Mouse (Mus musculus) bone marrow, adult 2 months (tissue): ENCODE measurements around the gene Lmo7. TPM values are rescaled to one million over a fixed set of nuclear protein-coding genes. Genes with fewer than 3 reads are reported as not detected.

Source experiments
- H3K27ac ChIP-seq: fragments of 200-500 bp; 2 replicates; pipeline ENCODE4 v1.5.1; 2012; ENCODE audit warnings: low read depth, mild to moderate bottlenecking, control low read depth, inconsistent platforms, low read length; ENCODE audit not compliant: control insufficient read depth, poor library complexity, insufficient read depth
- H3K4me1 ChIP-seq: fragments of 200-500 bp; 2 replicates; pipeline ENCODE4 v1.6.1; 2011; ENCODE audit warnings: low read length; ENCODE audit not compliant: control insufficient read depth, insufficient read depth
- H3K4me3 ChIP-seq: fragments of 200-500 bp; replicated peaks from 2 replicates; pipeline ENCODE3; 2011; ENCODE audit warnings: mild to moderate bottlenecking, low read depth, low read length, control low read depth; ENCODE audit not compliant: control insufficient read depth
- CTCF ChIP-seq: fragments of 200-500 bp; IDR thresholded peaks from 2 replicates; pipeline ENCODE4 v1.5.1; 2011; ENCODE audit warnings: low read length, control low read depth; ENCODE audit not compliant: control insufficient read depth, insufficient read depth
- POLR2A ChIP-seq: fragments of 200-500 bp; IDR thresholded peaks from 2 replicates; pipeline ENCODE4 v1.6.1; 2011; ENCODE audit warnings: low read depth, mild to moderate bottlenecking, control low read depth, low read length, borderline replicate concordance; ENCODE audit not compliant: control insufficient read depth
- WGBS: fragments of 180-500 bp; shearing (Covaris S2); methylation state at CpG from one replicate; pipeline ENCODE4 v1.1.7; 2018; 5-methylcytosine and 5-hydroxymethylcytosine counted together
- polyA plus RNA-seq: library from polyadenylated mRNA; stranded (reverse); fragments of >200 nt; gene quantifications from 2 replicates; pipeline ENCODE4 v1.2.4, GENCODE M21; 2011; ENCODE audit warnings: low replicate concordance; ENCODE audit not compliant: missing spikeins, insufficient read depth, insufficient read length

The Lmo7 gene
- polyA plus RNA-seq, 1 experiment, result 5.1 TPM

DNA sequence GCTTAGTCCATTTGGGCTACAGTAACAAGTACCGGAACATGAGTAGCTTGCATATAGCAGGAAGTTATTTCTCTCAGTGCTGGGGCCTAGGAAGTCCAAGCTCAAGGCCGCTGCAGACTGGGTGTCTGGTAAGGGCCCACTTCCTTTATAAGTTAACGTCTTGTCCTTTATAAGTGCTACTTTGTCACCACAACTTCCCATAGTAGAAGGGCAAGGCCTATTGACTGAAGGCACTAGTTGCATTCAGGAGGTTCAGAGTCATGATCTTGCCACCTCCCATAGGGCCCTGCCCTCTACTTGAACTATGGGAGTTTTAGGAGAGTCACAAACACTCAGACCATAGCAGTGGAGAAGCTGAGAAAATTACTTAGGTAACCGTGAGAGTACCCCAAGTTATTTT lies 74.4 kb downstream of the Lmo7 start:
- Histone ChIP-seq H3K4me1 (no peaks in the 10 kb centered on the region), H3K27ac (no peak overlapping the region), H3K4me3 (no peak overlapping the region)
- TF ChIP-seq CTCF, result no peak
- no peak for TF ChIP-seq POLR2A
- WGBS, result 27% methylated on average over 4 of the region's 4 CpGs

DNA sequence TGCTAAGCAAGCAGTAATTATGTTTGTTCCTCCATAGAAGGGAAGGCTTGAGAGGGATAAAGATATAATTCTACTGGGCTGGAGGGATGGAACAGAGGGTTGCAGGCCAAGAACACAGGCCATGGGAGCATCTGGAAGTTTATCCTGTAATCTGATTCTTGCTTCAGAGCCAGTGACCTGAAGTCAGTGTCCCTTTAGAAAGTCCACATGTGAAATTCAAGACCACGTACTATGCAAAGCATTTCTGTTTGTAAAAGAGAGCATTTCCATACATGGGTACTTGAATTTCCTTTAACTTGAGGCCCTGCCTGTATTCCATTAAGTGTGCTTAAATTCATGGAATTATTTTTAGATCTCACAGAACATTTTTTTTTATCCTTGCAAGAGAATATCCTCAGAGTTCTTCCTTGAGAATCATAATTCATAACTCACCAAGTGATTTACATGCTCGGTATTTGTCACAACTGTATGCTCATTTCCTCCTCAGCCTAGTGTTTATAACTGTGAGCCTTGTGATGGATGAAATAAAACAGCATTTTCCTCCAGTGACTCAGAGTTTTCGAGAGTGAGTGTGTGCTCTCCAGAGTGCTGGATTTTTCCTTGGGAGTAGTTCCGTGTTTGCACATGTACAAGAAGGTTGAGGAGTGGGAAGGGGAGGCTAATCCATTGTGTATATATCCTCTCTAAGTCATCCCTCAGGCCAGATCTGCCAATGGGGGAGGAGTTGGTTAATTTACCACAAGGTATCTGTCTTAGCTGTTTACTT lies 75.0 kb downstream of the Lmo7 start:
- TF ChIP-seq POLR2A (no peak), CTCF (no peak)
- H3K27ac ChIP-seq, result no peak overlapping the region
- WGBS, result 77% methylated on average over 4 of the region's 4 CpGs
- no peak overlapping the region for H3K4me3 ChIP-seq
- no peaks in the 10 kb centered on the region for H3K4me1 ChIP-seq

GRCm38 (mm10) chr14:101805328-101805697 lies 75.6 kb downstream of the Lmo7 start:
- H3K27ac ChIP-seq, result no peak overlapping the region
- no peak overlapping the region for H3K4me3 ChIP-seq
- no peaks in the 10 kb centered on the region for H3K4me1 ChIP-seq
- WGBS, result 87% methylated on average over 7 of the region's 7 CpGs
- TF ChIP-seq POLR2A, result no peak
- TF ChIP-seq CTCF, result no peak

- H3K4me1 ChIP-seq, result no peaks in the 10 kb centered on the region
- H3K27ac ChIP-seq, result no peak overlapping the region
- no peak overlapping the region for H3K4me3 ChIP-seq
- 88% methylated on average over 5 of the region's 5 CpGs for WGBS
- TF ChIP-seq CTCF (no peak), POLR2A (no peak)
Observed at GRCm38 (mm10) chr14:101806058-101806457, 76.3 kb downstream of the Lmo7 start.

DNA sequence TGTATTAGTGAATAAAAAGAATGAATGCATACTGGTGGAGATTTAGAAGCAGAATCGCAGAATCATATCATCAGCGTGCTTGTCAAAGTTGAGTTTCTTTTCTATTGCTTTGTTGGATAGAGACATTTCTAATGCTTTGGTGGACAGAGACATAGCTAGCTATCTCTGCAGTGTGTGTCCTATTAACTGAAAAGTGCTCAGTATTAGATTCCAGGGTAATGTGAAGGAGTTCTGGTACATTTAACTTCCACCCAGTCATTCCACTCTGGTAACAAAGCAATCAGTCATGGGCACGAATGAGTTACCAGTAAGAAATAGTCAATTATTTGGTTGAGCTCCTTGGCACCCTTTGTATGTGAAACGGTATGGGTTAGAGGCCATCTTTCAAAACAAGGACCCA lies 76.8 kb downstream of the Lmo7 start:
- no peak overlapping the region for H3K27ac ChIP-seq
- no peak overlapping the region for H3K4me3 ChIP-seq
- no peaks in the 10 kb centered on the region for H3K4me1 ChIP-seq
- 87% methylated on average over 4 of the region's 4 CpGs for WGBS
- TF ChIP-seq POLR2A (no peak), CTCF (no peak)

DNA sequence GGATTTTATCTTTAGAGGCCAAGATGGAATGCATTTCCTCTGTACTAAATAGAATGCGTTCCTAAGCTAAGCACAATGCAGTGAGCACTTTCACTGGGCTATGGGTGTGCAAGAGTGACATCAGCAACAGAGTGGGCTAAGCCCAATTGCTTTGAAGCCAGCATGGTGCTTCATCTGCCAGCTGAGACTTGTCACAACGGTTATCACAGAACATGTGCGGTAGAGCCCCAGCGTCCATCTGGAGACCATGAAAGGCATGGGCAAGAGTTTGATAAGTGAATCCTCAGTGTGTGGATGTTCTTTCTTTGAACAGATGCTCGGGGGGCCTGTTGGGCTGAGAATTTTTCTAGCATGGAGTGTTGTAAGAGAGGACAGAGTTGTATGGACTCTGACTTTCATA lies 86.7 kb downstream of the Lmo7 start:
- TF ChIP-seq POLR2A, result no peak
- no peak for TF ChIP-seq CTCF
- H3K4me1 ChIP-seq, result no peaks in the 10 kb centered on the region
- H3K4me3 ChIP-seq, result no peak overlapping the region
- no peak overlapping the region for H3K27ac ChIP-seq
- 89% methylated on average over 5 of the region's 5 CpGs for WGBS

GRCm38 (mm10) chr14:101822390-101822789 lies 92.6 kb downstream of the Lmo7 start:
- no peak overlapping the region for H3K4me3 ChIP-seq
- no peak overlapping the region for H3K27ac ChIP-seq
- TF ChIP-seq POLR2A (no peak), CTCF (no peak)
- no peaks in the 10 kb centered on the region for H3K4me1 ChIP-seq
- 84% methylated on average over 6 of the region's 6 CpGs for WGBS

DNA sequence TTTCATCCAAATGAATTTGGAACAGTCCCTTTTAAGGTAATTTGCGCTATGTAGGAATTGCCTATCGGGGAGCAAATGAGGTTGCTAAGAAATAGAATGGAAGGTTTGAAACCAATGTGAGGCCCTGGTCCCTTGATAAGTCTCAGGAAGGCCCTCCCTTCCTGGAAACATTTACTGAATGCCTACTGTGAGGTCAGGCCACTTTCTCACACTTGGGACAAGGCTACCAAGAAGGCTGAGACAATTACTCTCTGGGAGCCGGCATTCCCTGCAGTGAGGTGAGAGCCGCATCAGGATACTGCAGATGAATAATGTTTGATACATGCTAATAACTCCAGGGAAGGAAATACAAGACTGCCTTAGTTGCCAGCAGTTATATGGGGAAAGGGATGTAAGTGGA lies 93.1 kb downstream of the Lmo7 start:
- TF ChIP-seq POLR2A (no peak), CTCF (no peak)
- Histone ChIP-seq H3K4me3 (no peak overlapping the region), H3K4me1 (no peaks in the 10 kb centered on the region), H3K27ac (no peak overlapping the region)
- WGBS, result 86% methylated on average over 4 of the region's 4 CpGs

DNA sequence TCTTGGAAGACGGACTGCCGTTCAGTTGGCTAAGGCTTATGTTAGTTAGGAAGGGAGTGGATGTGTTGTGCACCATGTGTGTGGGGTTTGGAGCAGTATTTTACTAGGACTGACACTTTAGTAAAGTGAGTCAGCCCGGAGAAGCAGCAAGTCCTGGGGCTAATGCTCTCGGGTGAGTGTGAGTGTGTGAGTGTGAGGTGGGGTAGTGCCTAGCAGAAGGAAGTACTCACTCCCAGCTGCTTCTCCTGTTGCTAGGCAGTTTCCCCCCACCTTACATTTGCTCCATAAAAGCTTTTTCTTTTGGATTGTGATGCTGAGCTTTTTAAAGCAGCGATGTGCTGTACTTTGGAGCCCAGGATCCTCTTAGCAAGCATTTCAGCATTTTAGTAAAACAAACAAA lies 99.9 kb downstream of the Lmo7 start:
- H3K4me1 ChIP-seq, result no peaks in the 10 kb centered on the region
- WGBS, result 53% methylated on average over 5 of the region's 5 CpGs
- H3K4me3 ChIP-seq, result no peak overlapping the region
- no peak for TF ChIP-seq POLR2A
- no peak overlapping the region for H3K27ac ChIP-seq
